21 mouse cellular contexts compared by ENCODE assay signal in the genomic region with DNA sequence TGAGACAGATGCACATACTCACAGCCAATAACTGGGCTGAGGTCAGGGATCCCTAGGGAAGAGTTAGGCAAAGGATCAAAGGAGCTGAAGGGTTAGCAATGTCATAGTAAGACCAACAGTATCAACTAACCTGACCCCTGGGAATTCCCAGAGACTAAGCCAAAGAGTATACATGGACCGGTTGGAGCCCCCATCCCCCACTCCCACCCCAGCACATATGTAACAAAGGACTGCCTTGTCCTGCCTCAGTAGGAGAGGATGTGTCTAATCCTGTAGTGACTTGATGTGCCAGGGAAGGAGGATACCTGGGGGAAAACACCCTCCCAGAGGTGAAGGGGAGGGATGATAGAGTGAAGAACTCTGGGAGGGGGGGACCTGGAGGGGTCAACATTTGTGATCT.
DNase-seq lines count a peak whose midpoint lies in the region; ATAC-seq lines count a peak whose summit lies in the region.
"Had no signal": no experiment of that assay in that cellular context is flagged by ENCODE, and none has a peak within 500 bp of the region (broad histone marks: within the 10 kb centered on the region; RNA-seq: fewer than 3 reads in every experiment).

No protein-coding gene starts in this region.

- H3K9me3 ChIP-seq in embryonic facial prominence, embryonic 11.5 days (replicated peaks; ENCODE audit: control insufficient read depth, low read length): no peaks in the 10 kb centered on the region
- H3K9me3 ChIP-seq in embryonic facial prominence, embryonic 10.5 days: no peaks in the 10 kb centered on the region
- no peaks in the 10 kb centered on the region for H3K9me3 ChIP-seq in limb, embryonic 11.5 days (ENCODE audit: control insufficient read depth, low read length)
- H3K9me3 ChIP-seq in limb, embryonic 10.5 days (replicated peaks): no peaks in the 10 kb centered on the region
- no peaks in the 10 kb centered on the region for H3K9me3 ChIP-seq in midbrain, embryonic 14.5 days (ENCODE audit: control insufficient read depth, low read length)
- H3K9me3 ChIP-seq in midbrain, embryonic 13.5 days: no peaks in the 10 kb centered on the region
- H3K9me3 ChIP-seq: forebrain, embryonic 12.5 days; heart, embryonic 15.5 days had no signal

- no peaks in the 10 kb centered on the region for H3K36me3 ChIP-seq in embryonic facial prominence, embryonic 11.5 days (replicated peaks; ENCODE audit: control insufficient read depth, insufficient read depth, low read depth, low read length)
- H3K36me3 ChIP-seq in embryonic facial prominence, embryonic 10.5 days (replicated peaks): no peaks in the 10 kb centered on the region
- H3K36me3 ChIP-seq in limb, embryonic 11.5 days (ENCODE audit: control insufficient read depth, insufficient read depth, low read length): no peaks in the 10 kb centered on the region
- no peaks in the 10 kb centered on the region for H3K36me3 ChIP-seq in limb, embryonic 10.5 days
- H3K36me3 ChIP-seq in midbrain, embryonic 14.5 days (ENCODE audit: control insufficient read depth, insufficient read depth, low read length): no peaks in the 10 kb centered on the region
- no peaks in the 10 kb centered on the region for H3K36me3 ChIP-seq in midbrain, embryonic 13.5 days
- H3K36me3 ChIP-seq: forebrain, embryonic 12.5 days; heart, embryonic 15.5 days had no signal

- no peak overlapping the region for H3K9ac ChIP-seq in embryonic facial prominence, embryonic 11.5 days (replicated peaks; ENCODE audit: low read length)
- no peak overlapping the region for H3K9ac ChIP-seq in limb, embryonic 11.5 days (ENCODE audit: low read length)
- no peak overlapping the region for H3K9ac ChIP-seq in midbrain, embryonic 14.5 days (replicated peaks; ENCODE audit: low read length)
- H3K9ac ChIP-seq in midbrain, embryonic 13.5 days (replicated peaks): no peak overlapping the region
- H3K9ac ChIP-seq: forebrain, embryonic 12.5 days; forebrain, postnatal 0 days; heart, embryonic 15.5 days had no signal

- WGBS in embryonic facial prominence, embryonic 11.5 days: 14% methylated on average over 1 of the region's 1 CpGs
- 24% methylated on average over 1 of the region's 1 CpGs for WGBS in embryonic facial prominence, embryonic 10.5 days
- WGBS in limb, embryonic 11.5 days: 42% methylated on average over 1 of the region's 1 CpGs
- whole genome bisulfite sequencing in limb, embryonic 10.5 days: 58% methylated on average over 1 of the region's 1 CpGs
- WGBS in midbrain, embryonic 14.5 days: 41% methylated on average over 1 of the region's 1 CpGs
- WGBS in midbrain, embryonic 13.5 days: 39% methylated on average over 1 of the region's 1 CpGs

- no peaks in the 10 kb centered on the region; the same call in 1 of the 2 replicates for H3K4me1 ChIP-seq in embryonic facial prominence, embryonic 11.5 days (ENCODE audit: control insufficient read depth, insufficient read depth, low read length)
- peaks cover 5% of the 10 kb centered on the region for H3K4me1 ChIP-seq in embryonic facial prominence, embryonic 10.5 days
- no peaks in the 10 kb centered on the region for H3K4me1 ChIP-seq in limb, embryonic 11.5 days (ENCODE audit: control insufficient read depth, insufficient read depth, low read length)
- H3K4me1 ChIP-seq in limb, embryonic 10.5 days: 0 out of 2 replicates have a peak, but pooled peaks cover 2% of the 10 kb centered on the region
- no peaks in the 10 kb centered on the region for H3K4me1 ChIP-seq in midbrain, embryonic 14.5 days (ENCODE audit: control insufficient read depth, insufficient read depth, low read length)
- H3K4me1 ChIP-seq in midbrain, embryonic 13.5 days (replicated peaks): no peaks in the 10 kb centered on the region
- H3K4me1 ChIP-seq: forebrain, embryonic 12.5 days; heart, embryonic 15.5 days had no signal

- no peak overlapping the region for H3K4me3 ChIP-seq in embryonic facial prominence, embryonic 11.5 days (ENCODE audit: low read depth, low read length)
- no peak overlapping the region for H3K4me3 ChIP-seq in embryonic facial prominence, embryonic 10.5 days
- H3K4me3 ChIP-seq in limb, embryonic 11.5 days (ENCODE audit: low read depth, low read length): no peak overlapping the region
- no peak overlapping the region for H3K4me3 ChIP-seq in limb, embryonic 10.5 days
- H3K4me3 ChIP-seq in midbrain, embryonic 14.5 days (replicated peaks; ENCODE audit: low read depth, low read length): no peak overlapping the region
- H3K4me3 ChIP-seq in midbrain, embryonic 13.5 days (replicated peaks): no peak overlapping the region
- H3K4me3 ChIP-seq: forebrain, embryonic 12.5 days; heart, adult 2 months; heart, embryonic 15.5 days had no signal

- peak; percentile 72; the same call in 1 of the 2 replicates for ATAC-seq in embryonic facial prominence, embryonic 11.5 days (replicated peaks; ENCODE audit: insufficient number of reproducible peaks, low FRiP score, low TSS enrichment, low read depth)
- ATAC-seq in limb, embryonic 11.5 days (ENCODE audit: insufficient number of reproducible peaks, low FRiP score, low TSS enrichment, low read depth): peak; percentile 24; the same call in 1 of the 2 replicates
- ATAC-seq in midbrain, embryonic 14.5 days (ENCODE audit: low FRiP score, low TSS enrichment): peak; percentile 57; the same call in 1 of the 2 replicates
- no peak for ATAC-seq in midbrain, embryonic 13.5 days
- ATAC-seq: activated CD4-positive, CD25-positive, alpha-beta regulatory T cell, adult 4 months; forebrain, postnatal 0 days; intestine, embryonic 16.5 days; Patski had no signal

- H3K27me3 ChIP-seq in embryonic facial prominence, embryonic 11.5 days (ENCODE audit: control insufficient read depth, insufficient read depth, low read length): no peaks in the 10 kb centered on the region
- no peaks in the 10 kb centered on the region for H3K27me3 ChIP-seq in embryonic facial prominence, embryonic 10.5 days (replicated peaks; ENCODE audit: low read depth, poor library complexity, severe bottlenecking)
- no peaks in the 10 kb centered on the region for H3K27me3 ChIP-seq in limb, embryonic 11.5 days (ENCODE audit: control insufficient read depth, insufficient read depth, low read length)
- H3K27me3 ChIP-seq in limb, embryonic 10.5 days (ENCODE audit: low read depth, poor library complexity, severe bottlenecking): no peaks in the 10 kb centered on the region
- no peaks in the 10 kb centered on the region for H3K27me3 ChIP-seq in midbrain, embryonic 14.5 days (ENCODE audit: control insufficient read depth, insufficient read depth, low read length)
- no peaks in the 10 kb centered on the region for H3K27me3 ChIP-seq in midbrain, embryonic 13.5 days
- H3K27me3 ChIP-seq: CH12.LX; forebrain, embryonic 12.5 days; heart, embryonic 15.5 days; Patski had no signal

- no peak overlapping the region for H3K27ac ChIP-seq in embryonic facial prominence, embryonic 11.5 days (replicated peaks; ENCODE audit: low read depth, low read length)
- no peak overlapping the region for H3K27ac ChIP-seq in embryonic facial prominence, embryonic 10.5 days (replicated peaks)
- no peak overlapping the region for H3K27ac ChIP-seq in limb, embryonic 11.5 days (replicated peaks; ENCODE audit: low read depth, low read length)
- no peak overlapping the region for H3K27ac ChIP-seq in limb, embryonic 10.5 days
- no peak overlapping the region for H3K27ac ChIP-seq in midbrain, embryonic 14.5 days (replicated peaks; ENCODE audit: low read depth, low read length)
- no peak overlapping the region for H3K27ac ChIP-seq in midbrain, embryonic 13.5 days
- H3K27ac ChIP-seq: forebrain, embryonic 12.5 days; heart, adult 2 months; heart, embryonic 15.5 days had no signal

- DNase-seq in embryonic facial prominence, embryonic 11.5 days (ENCODE audit: low spot score): no peak
- DNase-seq in embryonic facial prominence, embryonic 10.5 days (ENCODE audit: low spot score): no peak
- DNase-seq in limb, embryonic 11.5 days (ENCODE audit: low spot score): no peak
- DNase-seq in limb, embryonic 10.5 days (ENCODE audit: low spot score): no peak
- DNase-seq in midbrain, embryonic 14.5 days: no peak
- DNase-seq in mesoderm, embryonic 11.5 days (ENCODE audit: low read depth, low spot score): peak; percentile 12
- DNase-seq: adrenal gland, postnatal 36 days; cerebellum, adult 2 months; cerebellum, postnatal 10 days; forebrain, postnatal 0 days; gastrocnemius, postnatal 14 days; heart, adult 2 months; heart, postnatal 14 days had no signal

- H3K4me2 ChIP-seq in embryonic facial prominence, embryonic 11.5 days (ENCODE audit: low read depth, low read length): no peak overlapping the region
- H3K4me2 ChIP-seq in limb, embryonic 11.5 days (ENCODE audit: low read depth, severe bottlenecking): no peak overlapping the region
- H3K4me2 ChIP-seq in midbrain, embryonic 14.5 days (ENCODE audit: low read length): no peak overlapping the region
- no peak overlapping the region for H3K4me2 ChIP-seq in midbrain, embryonic 13.5 days (replicated peaks)
- H3K4me2 ChIP-seq: forebrain, embryonic 12.5 days; heart, embryonic 11.5 days; heart, embryonic 15.5 days had no signal
